Mouse (Mus musculus) heart, embryonic 13.5 days (tissue): ENCODE measurements around the gene Sp4. TPM values are rescaled to one million over a fixed set of nuclear protein-coding genes. Genes with fewer than 3 reads are reported as not detected.
A peak's percentile ranks its signal among the peaks of the same experiment; 100 is the strongest.

Experiments
- ATAC-seq: fragments of 200-750 bp; cut with Nextera tagmentation; 2 replicates; pipeline ENCODE4 v1.8.0; 2017; ENCODE audit warnings: moderate TSS enrichment; ENCODE audit not compliant: insufficient number of reproducible peaks, low FRiP score, low TSS enrichment; ENCODE audit errors: extremely low read depth
- H3K27ac ChIP-seq: fragments of 300-500 bp; sonication (generic); replicated peaks from 2 replicates; pipeline ENCODE4 v1.5.1; 2015; ENCODE audit warnings: moderate library complexity, mild to moderate bottlenecking, inconsistent platforms
- H3K27me3 ChIP-seq: fragments of 300-500 bp; sonication (generic); replicated peaks from 2 replicates; pipeline ENCODE4 v1.6.1; 2015; ENCODE audit warnings: mild to moderate bottlenecking, inconsistent platforms
- H3K36me3 ChIP-seq: fragments of 300-500 bp; sonication (generic); 2 replicates; pipeline ENCODE4 v1.6.1; 2015; ENCODE audit warnings: mild to moderate bottlenecking, inconsistent platforms
- H3K4me1 ChIP-seq: fragments of 300-500 bp; sonication (generic); 2 replicates; pipeline ENCODE4 v1.6.1; 2015; ENCODE audit warnings: inconsistent platforms
- H3K4me2 ChIP-seq: fragments of 300-500 bp; sonication (generic); 2 replicates; pipeline ENCODE4 v1.6.1; 2015; ENCODE audit warnings: inconsistent platforms, mild to moderate bottlenecking, moderate library complexity
- H3K4me3 ChIP-seq: fragments of 300-500 bp; sonication (generic); 2 replicates; pipeline ENCODE4 v1.5.1; 2015; ENCODE audit warnings: moderate library complexity, mild to moderate bottlenecking, inconsistent platforms
- H3K9ac ChIP-seq: fragments of 300-500 bp; sonication (generic); 2 replicates; pipeline ENCODE4 v1.6.1; 2015; ENCODE audit warnings: inconsistent platforms, mild to moderate bottlenecking, moderate library complexity
- H3K9me3 ChIP-seq: fragments of 300-500 bp; sonication (generic); 2 replicates; pipeline ENCODE4 v1.6.1; 2016; ENCODE audit warnings: inconsistent platforms
- WGBS: fragments of 180-500 bp; shearing (Covaris S2); methylation state at CpG from one replicate; pipeline ENCODE4 v1.1.7; 2015; ENCODE audit warnings: mixed read lengths; 5-methylcytosine and 5-hydroxymethylcytosine counted together
- polyA plus RNA-seq: library from polyadenylated mRNA; unstranded; fragments of >200 nt; fragmentation: Nextera tagmentation; extraction: Ambion mirVana; gene quantifications from 2 replicates; pipeline ENCODE4 v1.2.1, GENCODE M21; 2015

The Sp4 gene
- 5.6 and 6.0 TPM in 2 replicates for polyA plus RNA-seq

DNA sequence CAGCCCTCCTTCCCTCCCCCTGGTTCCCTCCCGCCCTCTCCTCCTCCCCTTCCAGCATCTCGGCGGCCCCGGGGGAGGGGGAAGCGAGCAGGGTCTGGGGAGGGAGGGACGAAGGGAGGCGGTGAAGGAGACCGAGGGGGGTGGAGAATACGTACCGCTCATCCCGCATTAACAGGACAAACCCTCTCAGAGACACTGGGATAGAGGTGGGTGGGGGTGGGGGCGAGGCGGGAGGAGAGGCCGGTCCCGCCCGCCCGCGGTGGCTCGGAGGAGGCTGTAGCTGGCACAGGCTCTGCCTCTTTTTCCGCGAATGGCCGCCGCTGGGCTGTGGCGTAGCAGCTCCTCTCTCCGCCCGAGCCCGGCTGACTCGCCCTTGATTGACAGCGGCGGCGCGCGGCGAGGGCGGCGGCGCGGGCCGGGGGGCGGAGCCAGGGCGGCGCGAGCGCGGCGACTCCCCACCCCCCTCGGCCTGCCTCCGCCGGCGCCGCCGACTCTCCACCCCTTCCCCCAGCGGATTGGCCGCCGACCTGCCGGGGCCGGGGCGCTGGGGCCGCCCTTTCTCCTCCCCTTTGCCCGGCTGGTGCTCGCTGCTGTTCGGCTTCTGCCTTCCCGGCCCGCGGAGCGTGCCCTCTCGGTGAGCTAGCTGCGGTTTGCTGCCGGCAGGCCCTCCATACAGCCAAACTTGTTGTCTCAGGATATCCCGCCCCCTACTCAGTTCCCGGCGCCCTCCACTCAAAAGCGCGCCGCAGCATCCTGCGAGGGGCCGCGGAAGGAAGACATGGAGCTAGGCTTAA lies at the start of gene Sp4:
Sp4 (minus strand) TSS at position 369 of the 794 bp plus-strand sequence.
- Histone ChIP-seq H3K9me3 (no peaks in the 10 kb centered on the region), H3K4me2 (peak within 1 kb of the TSS; percentile 86), H3K27ac (peak within 1 kb of the TSS; percentile 95), H3K36me3 (peaks cover 7% of the 10 kb centered on the region; the same call in 1 of the 2 replicates), H3K4me1 (peaks cover 40% of the 10 kb centered on the region), H3K9ac (peak within 1 kb of the TSS; percentile 88), H3K27me3 (no peaks in the 10 kb centered on the region), H3K4me3 (peak within 1 kb of the TSS; percentile 80)
- ATAC-seq = peak; percentile 80
- under 1% methylated on average over 63 of the region's 78 CpGs for WGBS

DNA sequence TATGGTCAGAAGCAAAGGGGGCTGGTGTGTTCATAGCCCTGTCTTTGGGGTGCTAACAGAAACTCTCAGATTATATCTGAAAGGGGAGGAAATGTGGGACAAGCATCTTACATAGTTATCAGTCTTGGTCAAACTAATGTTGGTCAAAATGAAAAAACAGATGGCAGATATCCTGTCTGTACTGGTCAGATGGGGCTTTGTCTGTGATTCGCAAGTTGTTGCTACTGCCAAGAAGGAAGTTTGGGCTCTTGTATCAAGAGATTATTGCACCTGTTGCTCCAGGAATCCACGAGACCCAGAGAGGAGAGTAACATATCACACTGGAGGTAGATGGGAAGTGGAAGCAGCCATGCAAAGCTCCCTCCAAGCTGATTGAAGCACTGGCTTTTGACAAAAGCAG lies 37.9 kb upstream of the Sp4 start:
- no peak overlapping the region for H3K9ac ChIP-seq
- no peak for ATAC-seq
- 59% methylated on average over 2 of the region's 2 CpGs for WGBS
- no peak overlapping the region for H3K27ac ChIP-seq
- no peaks in the 10 kb centered on the region for H3K36me3 ChIP-seq
- no peak overlapping the region for H3K4me2 ChIP-seq
- no peaks in the 10 kb centered on the region for H3K27me3 ChIP-seq
- no peak overlapping the region for H3K4me3 ChIP-seq
- no peaks in the 10 kb centered on the region for H3K9me3 ChIP-seq
- no peaks in the 10 kb centered on the region for H3K4me1 ChIP-seq

DNA sequence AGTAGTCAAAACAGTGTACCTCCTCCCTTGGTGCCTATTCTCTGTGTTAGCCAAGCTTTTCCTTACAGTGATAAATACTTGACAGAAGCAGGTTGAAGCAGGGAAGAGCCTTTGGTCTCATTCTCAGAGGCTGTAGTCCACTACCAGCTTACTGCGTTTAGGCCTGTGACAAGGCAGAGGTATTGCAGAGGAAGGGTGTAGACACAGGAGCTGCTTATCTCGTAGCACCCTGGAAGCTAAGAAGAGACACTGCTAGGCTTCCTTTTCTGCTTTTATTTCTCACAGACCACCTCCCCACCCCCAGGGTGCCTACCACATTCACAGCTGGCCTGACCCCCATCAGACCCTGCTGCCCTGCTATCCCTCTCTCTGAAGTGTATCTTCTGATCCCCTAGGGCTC lies 37.0 kb upstream of the Sp4 start:
- no peak overlapping the region for H3K4me2 ChIP-seq
- no peaks in the 10 kb centered on the region for H3K4me1 ChIP-seq
- H3K9me3 ChIP-seq = no peaks in the 10 kb centered on the region
- no peak overlapping the region for H3K4me3 ChIP-seq
- H3K36me3 ChIP-seq = no peaks in the 10 kb centered on the region
- WGBS = 40% methylated on average over 2 of the region's 2 CpGs
- no peak overlapping the region for H3K9ac ChIP-seq
- no peaks in the 10 kb centered on the region for H3K27me3 ChIP-seq
- H3K27ac ChIP-seq = no peak overlapping the region
- ATAC-seq = no peak

DNA sequence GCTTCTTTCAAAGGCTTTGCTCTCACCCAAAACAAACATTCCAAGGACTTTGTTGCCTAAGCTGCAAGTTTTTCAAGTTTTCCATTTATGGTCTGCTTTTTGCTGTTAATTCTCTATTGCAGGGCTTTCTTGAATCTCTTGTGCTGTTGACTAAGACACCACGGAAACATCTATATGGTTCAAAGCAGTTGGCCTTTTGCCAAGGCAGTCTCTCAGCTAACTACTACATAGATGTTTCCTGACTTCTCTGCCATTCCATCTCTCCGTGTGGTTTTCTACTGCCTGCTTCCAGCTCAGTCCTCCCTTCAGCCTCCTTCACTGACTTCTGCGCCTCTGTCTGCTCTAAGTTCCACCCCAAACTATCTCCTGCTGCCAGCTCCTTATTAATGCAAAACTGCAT lies 36.1 kb upstream of the Sp4 start:
- no peaks in the 10 kb centered on the region for H3K4me1 ChIP-seq
- H3K36me3 ChIP-seq = no peaks in the 10 kb centered on the region
- H3K27me3 ChIP-seq = no peaks in the 10 kb centered on the region
- WGBS = 63% methylated on average over 3 of the region's 3 CpGs
- no peak overlapping the region for H3K4me2 ChIP-seq
- H3K27ac ChIP-seq = no peak overlapping the region
- no peak for ATAC-seq
- no peak overlapping the region for H3K9ac ChIP-seq
- H3K4me3 ChIP-seq = no peak overlapping the region
- no peaks in the 10 kb centered on the region for H3K9me3 ChIP-seq

DNA sequence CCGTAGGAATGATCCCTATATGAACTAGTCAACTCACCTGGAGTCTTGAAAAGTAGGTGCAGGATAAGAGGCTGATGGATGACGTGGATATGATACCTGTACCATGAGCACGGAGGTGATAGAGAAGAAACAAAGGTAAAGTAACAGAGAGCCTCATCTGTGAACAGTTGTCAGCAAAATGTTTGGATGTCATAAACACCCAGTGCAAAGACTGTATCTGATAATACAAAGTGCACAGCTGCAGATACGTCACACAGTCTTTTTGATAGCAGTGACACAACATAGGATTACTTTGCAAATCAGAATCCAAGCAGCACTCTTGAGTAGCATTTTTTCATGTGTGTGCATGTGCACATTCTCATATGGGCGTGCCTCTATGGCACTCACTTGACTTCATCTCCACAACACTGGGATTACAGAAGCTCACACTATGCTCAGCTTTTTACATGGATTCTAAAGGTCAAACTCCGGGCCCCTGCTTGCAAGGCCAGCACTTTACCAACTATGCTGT lies 27.6 kb upstream of the Sp4 start:
- Histone ChIP-seq H3K9me3 (no peaks in the 10 kb centered on the region), H3K27ac (no peak overlapping the region), H3K9ac (no peak overlapping the region), H3K4me1 (no peaks in the 10 kb centered on the region), H3K4me3 (no peak overlapping the region), H3K36me3 (no peaks in the 10 kb centered on the region), H3K27me3 (no peaks in the 10 kb centered on the region), H3K4me2 (no peak overlapping the region)
- ATAC-seq = no peak
- 72% methylated on average over 6 of the region's 6 CpGs for WGBS

DNA sequence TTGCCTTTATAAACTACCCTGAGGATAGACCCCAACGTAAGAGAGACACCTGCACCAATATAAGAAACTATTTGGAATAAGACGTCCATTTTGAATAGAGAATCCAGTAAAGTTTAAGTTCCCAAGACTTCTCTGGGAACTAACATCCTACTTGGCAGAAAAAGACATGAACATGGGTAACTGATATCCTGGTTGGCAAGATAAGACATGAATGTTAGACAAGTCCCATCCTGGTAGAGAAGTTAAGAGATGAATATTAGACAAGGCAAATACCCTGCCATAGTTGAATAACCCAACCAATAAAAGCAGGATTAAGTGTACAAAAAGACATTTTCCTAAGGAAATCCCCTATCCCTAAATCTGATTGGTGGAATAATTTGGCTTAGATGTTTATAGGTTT lies 26.3 kb upstream of the Sp4 start:
- H3K36me3 ChIP-seq = no peaks in the 10 kb centered on the region
- H3K9me3 ChIP-seq = no peaks in the 10 kb centered on the region
- H3K27me3 ChIP-seq = no peaks in the 10 kb centered on the region
- ATAC-seq = no peak
- WGBS = 84% methylated on average over 2 of the region's 2 CpGs
- H3K27ac ChIP-seq = no peak overlapping the region
- no peak overlapping the region for H3K4me3 ChIP-seq
- H3K9ac ChIP-seq = no peak overlapping the region
- no peaks in the 10 kb centered on the region for H3K4me1 ChIP-seq
- no peak overlapping the region for H3K4me2 ChIP-seq

DNA sequence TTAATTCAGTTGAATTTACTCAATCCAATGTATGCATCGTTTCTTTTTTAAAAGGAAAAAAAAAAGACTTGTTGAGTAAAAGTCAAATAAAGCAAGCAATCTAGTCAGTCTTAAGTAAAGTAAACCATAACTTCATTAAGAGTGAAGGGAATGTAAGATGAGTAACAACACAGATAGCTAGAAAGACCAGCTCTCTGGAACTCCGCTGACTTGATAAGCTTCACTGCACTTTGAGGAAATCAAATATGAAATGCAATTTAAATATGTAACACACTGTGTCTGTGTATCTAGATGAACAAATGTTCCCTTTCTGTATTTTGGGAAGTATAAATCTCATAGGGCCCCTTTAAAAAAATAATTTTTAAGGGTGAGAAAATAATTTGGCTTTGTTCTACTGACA lies 24.9 kb upstream of the Sp4 start:
- ATAC-seq = no peak
- no peak overlapping the region for H3K27ac ChIP-seq
- H3K4me3 ChIP-seq = no peak overlapping the region
- no peak overlapping the region for H3K9ac ChIP-seq
- H3K27me3 ChIP-seq = no peaks in the 10 kb centered on the region
- WGBS = 77% methylated on average over 2 of the region's 2 CpGs
- H3K36me3 ChIP-seq = no peaks in the 10 kb centered on the region
- H3K9me3 ChIP-seq = no peaks in the 10 kb centered on the region
- H3K4me2 ChIP-seq = no peak overlapping the region
- no peaks in the 10 kb centered on the region for H3K4me1 ChIP-seq

DNA sequence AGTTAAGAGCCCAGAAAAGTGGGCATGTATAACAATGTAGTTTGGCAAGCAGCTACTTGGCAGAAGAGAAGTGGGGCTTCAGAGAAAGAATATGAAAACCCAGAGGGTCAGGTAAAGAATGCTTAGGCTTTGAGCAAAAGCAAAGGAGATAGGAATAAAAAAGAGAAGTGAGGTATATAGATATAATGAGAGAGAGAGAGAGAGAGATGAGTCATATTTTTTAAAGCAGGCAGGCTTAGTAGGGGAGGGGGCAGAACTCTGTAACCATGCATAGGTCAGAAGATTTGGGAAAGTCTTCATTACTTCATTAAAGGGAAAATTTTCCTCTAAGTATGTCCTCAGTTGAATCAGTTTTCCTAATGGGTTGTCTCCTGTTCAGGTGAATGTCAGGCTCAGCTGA lies 18.8 kb upstream of the Sp4 start:
- Histone ChIP-seq H3K27ac (no peak overlapping the region), H3K4me2 (no peak overlapping the region), H3K9me3 (no peaks in the 10 kb centered on the region), H3K36me3 (no peaks in the 10 kb centered on the region), H3K4me1 (no peaks in the 10 kb centered on the region), H3K4me3 (no peak overlapping the region), H3K27me3 (no peaks in the 10 kb centered on the region), H3K9ac (no peak overlapping the region)
- no peak for ATAC-seq

DNA sequence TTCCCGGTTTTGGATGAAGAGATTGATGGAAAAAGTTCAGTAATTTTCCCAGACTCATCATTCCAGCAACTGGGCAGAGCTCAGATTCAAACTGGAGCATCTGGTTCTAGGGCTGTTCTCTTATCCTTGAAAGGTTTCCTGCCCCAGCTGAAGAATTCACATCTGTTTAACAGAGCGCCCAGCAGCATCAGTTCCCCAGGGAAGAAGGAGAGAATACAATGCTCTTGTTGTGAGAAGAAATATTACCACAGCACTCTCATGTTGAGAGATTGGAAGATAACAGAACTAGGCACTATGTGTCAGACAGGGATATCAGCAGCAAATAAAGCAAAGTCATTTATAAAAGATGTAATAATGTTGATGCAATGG lies 13.2 kb upstream of the Sp4 start:
- Histone ChIP-seq H3K4me2 (no peak overlapping the region), H3K27ac (no peak overlapping the region), H3K9ac (no peak overlapping the region), H3K9me3 (no peaks in the 10 kb centered on the region), H3K4me3 (no peak overlapping the region), H3K27me3 (no peaks in the 10 kb centered on the region), H3K4me1 (peaks cover 6% of the 10 kb centered on the region), H3K36me3 (no peaks in the 10 kb centered on the region)
- 51% methylated on average over 2 of the region's 2 CpGs for WGBS
- ATAC-seq = no peak

DNA sequence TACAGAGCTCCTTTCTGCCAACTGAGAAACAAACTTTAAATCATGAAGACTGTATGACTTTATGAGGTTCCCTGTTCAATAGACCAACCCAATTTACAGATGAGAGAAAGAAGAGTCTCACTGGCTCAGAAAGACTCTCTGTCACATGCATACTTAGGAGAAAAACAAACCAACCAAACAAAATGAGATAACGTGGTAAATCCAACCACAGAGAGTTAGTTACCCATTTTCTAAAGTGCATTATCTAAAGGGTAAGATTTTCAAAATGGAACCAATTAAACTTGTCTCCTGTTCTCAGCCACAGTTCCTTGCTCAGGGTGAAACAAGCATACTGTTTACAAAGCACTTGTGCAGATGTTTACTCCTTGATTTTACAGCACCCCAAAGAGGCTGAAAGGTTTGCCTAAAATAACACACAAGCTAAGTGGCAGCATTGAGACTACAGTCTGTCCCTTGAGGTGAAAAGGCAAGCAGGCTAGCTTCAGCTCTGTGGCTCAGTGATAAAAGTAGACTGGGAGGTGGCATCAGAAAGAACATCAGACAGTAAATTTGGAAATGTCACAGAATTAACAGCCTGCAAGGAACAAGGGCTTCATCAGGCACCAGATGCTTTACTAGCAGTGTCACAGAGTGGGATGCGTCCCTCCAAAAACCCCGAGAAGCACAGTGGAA lies 12.7 kb upstream of the Sp4 start:
- Histone ChIP-seq H3K4me1 (peaks cover 6% of the 10 kb centered on the region), H3K9ac (no peak overlapping the region), H3K36me3 (no peaks in the 10 kb centered on the region), H3K4me2 (no peak overlapping the region), H3K9me3 (no peaks in the 10 kb centered on the region), H3K27me3 (no peaks in the 10 kb centered on the region), H3K27ac (no peak overlapping the region), H3K4me3 (no peak overlapping the region)
- no peak for ATAC-seq
- 68% methylated on average over 3 of the region's 3 CpGs for WGBS

DNA sequence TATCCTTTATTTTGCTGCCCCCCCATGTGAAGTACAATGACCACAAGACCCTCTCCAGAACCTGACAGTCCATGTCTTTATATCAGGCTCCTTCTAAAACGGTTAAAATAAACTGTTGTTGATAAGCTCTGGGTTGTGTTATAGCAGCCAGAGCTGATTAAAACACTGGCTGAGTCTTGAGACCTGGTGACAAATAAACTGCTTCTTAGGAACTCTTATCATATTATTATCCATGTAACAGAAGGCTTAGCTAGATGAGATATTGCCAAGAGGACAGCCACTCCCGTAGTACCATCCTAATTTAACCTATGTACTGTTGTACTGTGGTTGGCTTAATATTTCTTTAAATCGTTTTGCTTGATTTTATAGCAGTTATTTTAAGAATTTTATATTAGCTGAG lies 2.3 kb upstream of the Sp4 start:
- Histone ChIP-seq H3K4me3 (no peak overlapping the region), H3K27me3 (no peaks in the 10 kb centered on the region), H3K9ac (no peak overlapping the region), H3K9me3 (no peaks in the 10 kb centered on the region), H3K36me3 (peaks cover 7% of the 10 kb centered on the region; the same call in 1 of the 2 replicates), H3K27ac (no peak overlapping the region), H3K4me2 (0 out of 2 replicates have a peak overlapping the region, but pooled peaks have one; percentile 86), H3K4me1 (peaks cover 28% of the 10 kb centered on the region)
- WGBS = 51% methylated on average over 3 of the region's 3 CpGs
- ATAC-seq = no peak
